Mouse (Mus musculus) cerebellum, adult (tissue): ENCODE measurements at regions not wholly inside any gene's neighbourhood (a gene's known extent, or its start where the extent isn't known, plus 50 kb on each side); places are given as distances from the start of the nearest gene placed in this dataset.

ENCODE experiments used
- ATAC-seq: cut with Nextera tagmentation; 2 replicates; pipeline ENCODE4 v1.9.2; 2017; ENCODE audit warnings: mild to moderate bottlenecking, moderate library complexity, mixed read lengths; ENCODE audit not compliant: insufficient number of reproducible peaks, low FRiP score, low TSS enrichment

GRCm38 (mm10) chr2:131436149-131436548, 55.1 kb upstream of the Smox start:
- ATAC-seq = no peak

- no peak for ATAC-seq
Measured at GRCm38 (mm10) chr2:131430474-131430873, 60.8 kb upstream of the Smox start.

GRCm38 (mm10) chr2:131428089-131428488, 63.2 kb upstream of the Smox start:
- no peak for ATAC-seq

GRCm38 (mm10) chr2:131426941-131427340, 64.4 kb upstream of the Smox start:
- no peak for ATAC-seq

GRCm38 (mm10) chr2:131423616-131424320, 67.5 kb upstream of the Smox start:
- ATAC-seq = no peak

- peak; percentile 81 for ATAC-seq
Measured at GRCm38 (mm10) chr2:131422907-131423445, 68.3 kb upstream of the Smox start.

DNA sequence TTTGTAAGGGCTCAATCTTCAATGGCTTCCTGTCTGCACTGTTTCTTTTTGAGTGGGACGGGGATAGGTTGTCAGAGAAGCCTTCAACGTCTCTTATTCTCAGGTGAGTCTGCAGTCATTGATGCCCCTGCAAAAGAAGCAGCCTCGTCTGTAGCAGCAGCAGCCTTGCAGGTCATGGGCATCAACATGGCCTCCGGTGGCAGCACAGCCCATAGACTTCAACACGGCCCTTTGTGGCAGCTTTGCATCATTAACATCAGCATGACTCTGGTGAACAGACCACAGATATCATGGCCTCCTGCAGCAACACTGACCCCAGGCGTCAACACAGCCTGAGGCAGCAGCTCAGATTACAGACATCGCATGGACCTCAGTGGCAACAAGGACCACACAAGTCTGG, 65.4 kb upstream of the Rnf24 start:
- no peak for ATAC-seq

GRCm38 (mm10) chr2:131417472-131417871, 64.8 kb upstream of the Rnf24 start:
- no peak for ATAC-seq

- ATAC-seq = peak; percentile 72
Measured at GRCm38 (mm10) chr2:131416482-131416881, 63.8 kb upstream of the Rnf24 start.

DNA sequence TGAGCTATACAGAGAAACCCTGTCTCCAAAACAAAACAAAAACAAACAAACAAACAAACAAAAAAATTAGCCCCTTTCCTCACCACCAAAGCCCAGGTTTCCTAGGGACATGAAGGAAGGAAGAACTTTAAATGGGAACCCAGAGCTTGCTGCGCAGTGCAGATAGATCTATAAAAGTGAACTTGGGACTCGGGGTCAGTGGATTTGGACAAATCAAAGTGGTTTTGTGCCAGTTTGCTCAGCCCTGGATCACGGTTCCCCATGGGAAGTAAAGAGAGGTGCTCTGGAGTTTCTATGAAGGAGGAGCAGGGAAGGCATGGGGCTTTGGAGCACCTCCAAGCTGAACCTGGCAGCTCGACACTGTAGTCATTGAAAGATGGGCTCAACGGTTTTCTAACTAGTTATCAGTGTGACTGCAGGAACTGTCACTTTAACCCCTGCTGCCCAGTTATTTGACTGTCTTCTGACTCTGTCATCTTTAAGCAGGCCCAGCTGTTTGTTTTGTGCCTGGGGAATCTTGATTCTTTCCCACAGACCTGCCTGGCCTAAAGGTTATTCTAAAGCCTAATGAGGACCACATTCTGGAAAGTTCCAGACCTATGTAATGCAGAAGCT, 58.3 kb upstream of the Rnf24 start:
- ATAC-seq = no peak

DNA sequence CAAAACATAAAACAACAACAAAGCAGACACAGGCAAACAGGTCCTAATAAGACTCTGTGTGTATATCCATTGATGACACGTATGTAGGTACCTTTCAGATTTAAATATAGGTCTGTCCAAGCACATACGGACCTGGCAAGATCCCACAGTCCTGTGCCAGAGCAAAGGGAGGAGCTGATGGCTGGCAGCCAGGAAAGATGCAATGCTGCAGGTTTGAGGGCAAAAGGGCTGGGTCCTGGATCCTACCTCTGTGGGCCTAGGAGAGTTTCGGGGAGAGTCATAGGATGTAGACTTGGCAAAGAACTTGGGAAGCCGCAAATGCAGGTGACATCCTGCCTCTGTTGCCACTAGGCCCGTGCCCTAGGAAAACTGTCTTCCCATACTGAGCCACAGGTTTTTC, 54.6 kb upstream of the Rnf24 start:
- ATAC-seq = no peak

- no peak for ATAC-seq
Measured at GRCm38 (mm10) chr2:131404218-131404555, 51.5 kb upstream of the Rnf24 start.

DNA sequence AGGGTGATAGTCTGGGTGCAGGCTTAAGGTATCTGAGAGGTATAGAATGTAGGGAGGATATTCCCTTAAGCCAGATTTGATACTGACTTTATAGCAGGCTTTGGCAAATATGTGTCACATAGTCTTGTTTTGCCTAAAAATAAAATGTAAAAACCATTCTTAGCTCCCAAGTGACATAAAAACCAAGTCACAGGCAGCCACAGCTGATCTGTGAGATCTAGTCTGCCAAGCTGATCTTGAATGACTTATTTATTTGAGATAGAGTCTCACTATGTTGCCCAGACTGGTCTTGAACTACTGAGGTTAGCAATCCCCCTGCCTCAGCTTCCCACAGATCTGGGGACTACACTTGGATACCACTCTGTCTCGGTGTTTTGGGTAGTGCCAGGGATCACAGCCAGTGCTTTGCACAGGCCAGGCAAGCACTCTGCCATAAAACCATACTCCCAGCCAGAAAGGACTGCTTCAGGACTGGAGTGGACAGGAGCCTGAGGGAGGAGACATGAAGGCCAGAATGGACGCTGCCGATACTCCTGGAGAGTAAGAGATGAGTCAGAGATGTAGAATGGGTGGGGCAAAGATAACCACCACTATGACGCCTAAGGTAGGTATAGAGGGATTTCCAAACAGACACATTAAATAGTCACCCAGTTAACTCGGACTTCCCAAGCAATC, 51.0 kb upstream of the Rnf24 start:
- ATAC-seq = no peak
